Mouse (Mus musculus) embryo, embryonic 10 days (tissue): ENCODE measurements at regions not wholly inside any gene's neighbourhood (a gene's known extent, or its start where the extent isn't known, plus 50 kb on each side); places are given as distances from the start of the nearest gene placed in this dataset.
"Not testable (repeated sequence)": the region's sequence is repeated elsewhere in the genome, so short reads cannot be mapped to it uniquely, and the experiment has no call there.

ENCODE experiments used
- DNase-seq: peaks from one replicate; pipeline ENCODE4 v3.0.0-alpha.2; 2015; ENCODE audit warnings: low spot score

DNA sequence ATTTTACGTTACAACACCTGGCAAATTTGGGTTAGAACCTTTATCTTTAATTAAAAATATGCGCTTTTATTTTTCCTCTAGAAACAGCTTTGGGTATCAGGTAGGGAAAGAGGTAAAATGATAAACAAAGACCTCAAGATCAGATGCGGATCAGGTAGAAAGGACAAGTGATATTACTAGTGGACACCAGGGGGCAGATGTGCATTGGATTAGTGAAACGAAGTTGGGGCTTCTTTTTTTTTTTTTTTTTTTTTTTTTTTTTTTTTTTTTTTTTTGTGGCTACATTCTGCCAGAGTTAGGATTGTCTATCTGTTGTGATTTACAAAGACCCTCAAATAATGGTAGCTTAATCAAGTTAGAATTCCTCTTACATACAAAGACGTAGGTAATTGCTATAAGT, 153.8 kb downstream of the Cd109 start:
- DNase-seq: peak; percentile 80

GRCm38 (mm10) chr9:78773936-78774335, 158.6 kb downstream of the Cd109 start:
- no peak for DNase-seq

- DNase-seq: peak; percentile 73
Measured at GRCm38 (mm10) chr9:78775462-78775861, 160.1 kb downstream of the Cd109 start.

- no peak for DNase-seq
Measured at GRCm38 (mm10) chr9:78780595-78780994, 165.2 kb downstream of the Cd109 start.

GRCm38 (mm10) chr9:78782297-78782696, 167.0 kb downstream of the Cd109 start:
- DNase-seq: no peak

GRCm38 (mm10) chr9:78782860-78783259, 167.5 kb downstream of the Cd109 start:
- DNase-seq: no peak

GRCm38 (mm10) chr9:78787866-78788265, 172.5 kb downstream of the Cd109 start:
- DNase-seq: peak; percentile 89

DNA sequence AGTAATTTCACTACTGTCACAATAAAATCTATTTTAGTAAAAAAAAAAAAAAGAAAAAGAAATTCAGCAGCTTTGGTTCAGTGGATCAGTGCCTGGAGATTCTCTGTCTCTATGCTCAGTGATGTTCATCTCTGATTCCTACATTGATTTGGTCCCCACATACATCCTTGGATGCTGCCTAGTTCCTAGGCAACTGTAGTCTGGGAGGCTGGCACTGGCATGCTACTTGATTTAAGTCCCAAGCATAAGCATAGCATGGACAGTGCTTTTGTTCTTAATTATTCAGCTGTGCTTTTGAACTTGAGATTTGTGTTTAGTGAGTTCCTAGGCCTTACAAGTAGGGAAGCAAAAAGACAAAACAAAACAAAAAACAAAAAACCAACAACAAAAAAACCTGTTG, 174.4 kb downstream of the Cd109 start:
- no peak for DNase-seq

- no peak for DNase-seq
Measured at GRCm38 (mm10) chr9:78790155-78790554, 174.8 kb downstream of the Cd109 start.

GRCm38 (mm10) chr9:78795801-78796200, 180.5 kb downstream of the Cd109 start:
- no peak for DNase-seq

- DNase-seq: no peak
Measured at GRCm38 (mm10) chr9:78817221-78817620, 201.9 kb downstream of the Cd109 start.

DNA sequence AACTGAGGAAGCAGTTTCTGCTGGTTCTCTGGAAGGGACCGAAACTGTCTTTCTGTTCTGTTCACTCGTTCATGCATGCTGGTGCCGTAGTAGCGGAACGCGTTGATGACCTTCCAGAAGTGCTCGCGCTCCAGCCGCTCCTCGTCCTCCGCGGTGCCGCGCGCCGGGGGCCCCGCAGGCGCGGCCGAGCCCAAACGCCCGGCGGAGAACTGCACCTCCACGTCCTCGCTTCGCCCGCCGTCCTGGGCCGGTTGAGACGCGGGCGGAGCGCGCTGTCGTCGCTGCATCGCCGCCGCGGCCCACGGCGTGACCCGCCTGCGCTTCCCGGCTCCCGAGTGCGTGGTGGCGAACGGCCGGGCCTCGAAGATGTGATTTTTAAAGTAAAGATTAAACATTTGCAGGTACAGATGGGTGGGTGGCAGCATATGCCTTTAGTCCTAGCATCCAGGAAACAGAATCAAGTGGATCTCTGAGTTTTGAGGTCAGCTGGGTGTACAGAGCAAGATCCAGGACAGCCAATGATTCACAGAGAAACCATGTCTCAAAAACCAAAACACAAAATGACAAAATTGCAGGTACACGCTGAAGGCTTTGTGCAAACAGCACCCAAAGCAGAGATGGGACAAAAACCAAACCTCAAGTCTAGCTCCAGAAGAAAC, 206.3 kb downstream of the Cd109 start:
- DNase-seq: peak; percentile 22

DNA sequence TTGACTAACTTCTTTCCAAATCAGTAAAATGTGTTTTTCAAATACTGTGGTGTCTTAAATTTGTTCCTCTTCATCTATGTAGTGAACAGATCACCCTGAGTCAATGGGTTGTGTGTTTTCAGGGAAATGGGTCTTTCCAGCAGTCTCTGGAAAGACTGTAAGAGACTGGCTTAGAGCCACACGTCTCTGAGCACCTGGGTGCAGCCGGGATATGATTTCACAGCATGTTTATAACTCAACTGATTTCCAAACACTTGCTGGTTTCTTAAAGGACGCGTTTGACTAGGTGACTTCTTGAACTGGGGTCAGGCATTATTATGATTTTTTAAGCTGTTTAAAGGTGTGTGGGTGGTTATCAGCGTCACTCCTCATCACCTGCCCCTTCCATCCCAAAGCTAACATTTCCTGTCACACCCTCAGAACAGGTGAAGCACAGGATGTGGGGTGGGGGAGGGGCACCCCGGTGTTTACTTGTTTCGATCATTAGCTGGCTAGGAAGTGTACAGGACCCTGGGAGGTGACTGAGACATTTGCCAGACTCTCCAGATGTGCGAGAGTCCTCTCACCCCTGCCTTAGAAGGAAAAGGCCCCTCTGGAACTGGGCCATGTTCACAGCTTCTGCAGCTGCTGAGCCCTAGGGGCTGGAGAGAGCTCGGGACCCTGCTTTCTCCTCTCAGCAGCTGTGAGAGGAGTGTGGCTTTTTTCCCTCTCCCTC, 229.8 kb downstream of the Cd109 start:
- peak; percentile 17 for DNase-seq

- DNase-seq: peak; percentile 25
Measured at GRCm38 (mm10) chr9:78846110-78846509, 230.8 kb downstream of the Cd109 start.

DNA sequence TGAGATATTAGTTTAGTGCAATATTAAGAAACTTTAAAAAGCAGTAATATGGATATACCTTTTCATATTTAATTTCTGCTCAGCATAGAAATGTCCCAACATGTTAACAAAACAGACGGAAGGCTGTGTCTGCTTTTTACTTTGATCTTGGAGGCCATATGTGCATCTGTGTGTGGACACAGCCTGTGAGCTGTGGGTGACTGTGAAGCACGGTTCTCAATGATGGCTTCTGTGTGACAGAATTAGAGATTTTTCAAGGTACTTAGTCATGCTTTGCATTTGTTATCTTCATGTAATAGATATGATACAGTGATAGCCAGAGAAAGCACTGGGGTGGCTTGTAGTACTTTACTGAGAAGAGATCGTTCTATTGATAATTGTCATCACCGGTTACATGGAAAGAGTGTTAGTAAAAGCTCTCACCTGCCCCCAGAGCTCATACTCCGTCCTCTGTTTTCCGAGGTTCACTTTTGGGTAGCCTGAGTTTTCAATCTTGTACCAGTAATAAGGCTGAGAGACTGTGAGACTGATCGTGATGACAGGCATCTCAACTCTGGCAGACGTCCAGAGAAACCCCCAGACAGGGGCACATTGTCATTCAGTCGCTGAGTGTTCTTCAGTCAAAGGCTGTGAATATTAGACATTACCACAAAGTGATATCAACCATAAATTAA, 232.7 kb downstream of the Cd109 start:
- DNase-seq: no peak

DNA sequence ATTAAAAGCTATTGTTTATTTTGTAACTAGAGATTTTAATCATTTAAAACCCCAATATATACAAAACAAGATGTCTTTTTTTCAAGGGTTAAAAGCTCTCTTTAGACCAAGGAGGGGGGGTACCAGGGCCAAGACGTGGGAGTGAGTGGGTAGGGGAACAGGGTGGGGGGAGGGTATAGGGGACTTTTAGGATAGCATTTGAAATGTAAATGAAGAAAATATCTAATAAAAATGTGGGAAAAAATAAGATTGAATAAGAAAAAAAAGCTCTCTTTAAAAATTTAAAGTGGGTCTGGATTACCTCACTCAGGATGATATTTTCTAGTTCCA, 233.2 kb downstream of the Cd109 start:
- not testable (repeated sequence) for DNase-seq

GRCm38 (mm10) chr9:78856981-78857380, 241.6 kb downstream of the Cd109 start:
- no peak for DNase-seq

DNA sequence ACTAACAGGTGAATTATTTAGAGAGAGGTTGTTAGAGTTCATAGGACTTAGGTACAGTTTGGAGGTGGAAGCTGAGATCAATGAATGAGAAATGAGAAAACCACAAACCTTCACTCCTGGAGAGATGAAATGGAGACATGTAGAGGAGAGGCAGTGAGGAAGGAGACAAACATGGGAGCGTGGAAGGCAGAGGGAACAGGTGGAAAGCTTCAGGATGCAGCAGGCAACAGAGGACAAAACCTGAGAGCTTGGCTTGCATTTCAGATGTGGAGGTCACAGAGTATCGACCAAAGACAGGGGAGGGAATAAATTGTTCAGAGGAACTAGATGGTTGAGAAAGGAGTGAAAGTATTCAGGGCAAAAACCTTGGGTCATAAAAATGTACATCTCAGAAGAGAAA, 244.6 kb downstream of the Cd109 start:
- DNase-seq: no peak

GRCm38 (mm10) chr9:78872561-78872960, 257.2 kb downstream of the Cd109 start:
- no peak for DNase-seq

DNA sequence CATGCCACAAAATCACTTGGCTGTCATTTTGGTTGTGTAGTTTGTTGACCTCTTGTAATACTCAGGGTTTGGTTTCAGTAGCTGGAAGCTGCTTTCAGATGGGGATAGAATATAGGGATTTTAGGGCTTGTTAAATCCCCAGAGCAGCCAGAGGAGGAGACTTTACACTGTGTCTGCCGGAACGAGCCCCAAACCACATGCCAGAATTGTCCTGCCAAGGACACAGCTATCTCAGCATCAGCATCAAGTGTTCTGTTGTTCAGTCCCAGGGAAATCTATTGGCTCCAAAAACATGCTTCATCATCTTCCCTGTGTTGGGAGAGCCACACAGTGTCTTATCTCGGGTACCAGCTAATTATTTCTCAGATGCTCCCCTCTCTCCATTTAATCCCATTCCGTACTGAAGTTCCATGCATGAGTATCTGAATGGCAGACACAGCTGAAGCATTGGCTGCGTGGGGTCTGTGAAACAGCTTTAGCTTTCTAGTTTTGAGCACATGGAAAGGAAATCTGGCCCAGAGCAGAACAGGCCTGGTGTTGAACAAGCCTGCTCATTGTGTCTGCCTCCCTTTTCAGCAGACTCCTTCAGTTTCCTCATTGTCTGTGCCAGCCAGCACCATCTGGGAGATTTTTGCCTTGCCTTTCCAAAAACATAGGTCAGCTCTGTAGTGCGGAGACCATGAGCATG, 264.8 kb downstream of the Cd109 start:
- DNase-seq: peak; percentile 57

DNA sequence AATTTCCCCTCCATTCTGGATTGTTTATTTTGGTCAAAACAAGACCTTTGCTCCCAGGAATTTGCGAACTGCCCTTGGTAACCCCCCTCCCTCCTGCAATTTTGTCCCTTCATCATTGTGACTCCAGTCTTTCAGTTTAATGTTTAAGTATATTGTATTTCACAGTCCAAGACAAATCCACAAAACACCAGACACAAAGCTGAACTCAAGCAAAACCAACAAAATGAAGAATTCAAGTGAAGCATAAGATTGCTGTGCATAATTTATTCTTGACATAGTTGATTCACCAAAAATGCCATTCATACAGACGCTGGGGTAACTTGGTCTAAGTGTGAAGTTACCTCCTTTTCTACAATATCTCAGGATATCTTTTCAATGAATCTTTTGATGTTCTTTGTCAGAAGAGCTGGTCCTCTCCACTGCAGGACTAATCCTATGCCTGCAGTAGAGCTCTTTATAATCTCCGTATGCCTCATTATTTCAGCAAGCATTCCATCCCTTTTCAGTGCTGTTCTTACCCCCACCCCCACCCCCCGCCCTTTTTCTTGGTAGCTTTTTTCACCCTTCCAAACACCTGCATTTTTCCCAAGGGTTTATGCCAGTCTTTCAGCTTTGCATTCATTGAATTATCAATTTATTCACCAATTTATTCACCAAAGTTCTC, 265.4 kb downstream of the Cd109 start:
- no peak for DNase-seq

- no peak for DNase-seq
Measured at GRCm38 (mm10) chr9:78881307-78881790, 266.0 kb downstream of the Cd109 start.
